Comparison of ENCODE assay signal across 16 mouse cellular contexts in genomic region chr10:55422391-55422790, GRCm38 (mm10).
"Had no signal": no experiment of that assay in that cellular context is flagged by ENCODE, and none has a peak within 500 bp of the region (broad histone marks: within the 10 kb centered on the region; RNA-seq: fewer than 3 reads in every experiment).

No protein-coding gene starts in this region.

- DNase-seq: heart, postnatal 10 days; heart, postnatal 14 days; heart, postnatal 36 days; heart, postnatal 4 days; kidney, adult 11 months; kidney, adult 18-20 months; kidney, adult 2 months; kidney, adult 8-10 months; kidney, adult 9 months; kidney, postnatal 10 days; kidney, postnatal 14 days; kidney, postnatal 25 days; kidney, postnatal 36 days; kidney, postnatal 4 days; layer of hippocampus, adult 9-11 months; layer of hippocampus, postnatal 36 days had no signal
